Mouse (Mus musculus) ES-Bruce4 (cell line): ENCODE results near the gene Ntsr1.

ENCODE experiments used
- CTCF ChIP-seq: IDR thresholded peaks from one replicate; pipeline ENCODE4 v1.8.1; 2011; ENCODE audit warnings: low read depth, low read length
- POLR2A ChIP-seq: IDR thresholded peaks from one replicate; pipeline ENCODE4 v1.8.1; 2011; ENCODE audit warnings: low read length; ENCODE audit not compliant: insufficient read depth

- no peak for TF ChIP-seq CTCF
- TF ChIP-seq POLR2A, result no peak
Observed at GRCm38 (mm10) chr2:180506281-180506680, 6.5 kb downstream of the Ntsr1 start.
